Mouse (Mus musculus): ENCODE results near the gene Tmbim6.

- TF ChIP-seq POLR2A (IDR thresholded peaks at IDR 0.05; ENCODE audit: insufficient read length, low read depth) (peak; percentile 81), TCF3 (IDR thresholded peaks at IDR 0.05; ENCODE audit: insufficient read length, low read depth) (no peak), MAX (IDR thresholded peaks at IDR 0.05; ENCODE audit: low read depth) (no peak), E2F4 (IDR thresholded peaks at IDR 0.05; ENCODE audit: insufficient read depth) (peak; percentile 85), POLR2AphosphoS2 (IDR thresholded peaks at IDR 0.05; ENCODE audit: insufficient read length, low read depth) (peak; percentile 87), CEBPB (IDR thresholded peaks at IDR 0.05; ENCODE audit: insufficient read depth, poor library complexity, severe bottlenecking) (no peak), MYOG (IDR thresholded peaks at IDR 0.05; ENCODE audit: control insufficient read depth in 1 of 3, insufficient read depth in 1 of 3, insufficient read length in 2 of 3, low read depth in 2 of 3) (peak in 1 of 3 experiments; percentile 36), USF1 (IDR thresholded peaks at IDR 0.05; ENCODE audit: low read depth) (no peak), MYOD1 (IDR thresholded peaks at IDR 0.05; ENCODE audit: control insufficient read depth in 1 of 3, insufficient read length in 2 of 3, low read depth in 2 of 3) (peak in 1 of 3 experiments; percentile 58), TCF12 (IDR thresholded peaks at IDR 0.05; ENCODE audit: insufficient read depth, poor library complexity, severe bottlenecking) (no peak), REST (IDR thresholded peaks at IDR 0.05; ENCODE audit: insufficient read depth, insufficient read length) (no peak), SRF (IDR thresholded peaks at IDR 0.05; ENCODE audit: control insufficient read depth, insufficient read length, low read depth) (peak; percentile 77)
Observed at GRCm38 (mm10) chr15:99370259-99370691, 22.4 kb upstream of the Tmbim6 start, which contains the start of gene Fmnl3.
